Mouse (Mus musculus): ENCODE results near the gene Ermard. TPM values are rescaled to one million over a fixed set of nuclear protein-coding genes. Genes with fewer than 3 reads are reported as not detected.

Ermard gene
- polyA plus RNA-seq, 2 experiments = 59.9 to 93.8 TPM

GRCm38 (mm10) chr17:15120569-15120968 is 79.6 kb downstream of the Ermard start:
- Histone ChIP-seq H3K36me3 (ENCODE audit: control insufficient read depth, insufficient read depth, low read length) (no peaks in the 10 kb centered on the region), H3K27me3 (ENCODE audit: control insufficient read depth, insufficient read depth, low read length) (no peaks in the 10 kb centered on the region), H3K4me2 (replicated peaks; ENCODE audit: low read depth, low read length, severe bottlenecking) (no peak overlapping the region), H3K27ac (replicated peaks; ENCODE audit: low read depth, low read length) (no peak overlapping the region), H3K4me3 (replicated peaks; ENCODE audit: low read length) (no peak overlapping the region), H3K9me3 (ENCODE audit: control insufficient read depth, low read length) (no peaks in the 10 kb centered on the region), H3K9ac (ENCODE audit: low read depth, low read length, severe bottlenecking) (no peak overlapping the region), H3K4me1 (ENCODE audit: control insufficient read depth, insufficient read depth, low read length) (no peaks in the 10 kb centered on the region)
- 84% methylated on average over 6 of the region's 6 CpGs for WGBS
- DNase-seq (ENCODE audit: low spot score) = no peak
- no peak for TF ChIP-seq POLR2A (IDR thresholded peaks at IDR 0.05; ENCODE audit: borderline replicate concordance, extremely low read depth, insufficient read depth, insufficient read length)
- no peak for ATAC-seq (ENCODE audit: low FRiP score, low read depth)

GRCm38 (mm10) chr17:15129630-15130287 is 88.8 kb downstream of the Ermard start:
- H3K27ac ChIP-seq (replicated peaks; ENCODE audit: low read depth, low read length) = no peak overlapping the region
- no peaks in the 10 kb centered on the region for H3K4me1 ChIP-seq (ENCODE audit: control insufficient read depth, insufficient read depth, low read length)
- ATAC-seq (ENCODE audit: low FRiP score, low read depth) = no peak
- no peak overlapping the region for H3K9ac ChIP-seq (ENCODE audit: low read depth, low read length, severe bottlenecking)
- H3K4me3 ChIP-seq (replicated peaks; ENCODE audit: low read length) = no peak overlapping the region
- H3K9me3 ChIP-seq (ENCODE audit: control insufficient read depth, low read length) = no peaks in the 10 kb centered on the region
- 75% methylated on average over 9 of the region's 9 CpGs for WGBS
- H3K27me3 ChIP-seq (ENCODE audit: control insufficient read depth, insufficient read depth, low read length) = no peaks in the 10 kb centered on the region
- H3K4me2 ChIP-seq (replicated peaks; ENCODE audit: low read depth, low read length, severe bottlenecking) = no peak overlapping the region
- no peak for DNase-seq (ENCODE audit: low spot score)
- H3K36me3 ChIP-seq (ENCODE audit: control insufficient read depth, insufficient read depth, low read length) = no peaks in the 10 kb centered on the region
- TF ChIP-seq POLR2A (IDR thresholded peaks at IDR 0.05; ENCODE audit: borderline replicate concordance, extremely low read depth, insufficient read depth, insufficient read length) = no peak

- no peaks in the 10 kb centered on the region for H3K9me3 ChIP-seq (ENCODE audit: control insufficient read depth, low read length)
- ATAC-seq (ENCODE audit: low FRiP score, low read depth) (no peak), DNase-seq (ENCODE audit: low spot score) (no peak)
- no peaks in the 10 kb centered on the region for H3K36me3 ChIP-seq (ENCODE audit: control insufficient read depth, insufficient read depth, low read length)
- H3K9ac ChIP-seq (ENCODE audit: low read depth, low read length, severe bottlenecking) = no peak overlapping the region
- H3K4me3 ChIP-seq (replicated peaks; ENCODE audit: low read length) = no peak overlapping the region
- H3K27me3 ChIP-seq (ENCODE audit: control insufficient read depth, insufficient read depth, low read length) = no peaks in the 10 kb centered on the region
- H3K27ac ChIP-seq (replicated peaks; ENCODE audit: low read depth, low read length) = no peak overlapping the region
- no peak overlapping the region for H3K4me2 ChIP-seq (replicated peaks; ENCODE audit: low read depth, low read length, severe bottlenecking)
- 89% methylated on average over 3 of the region's 3 CpGs for WGBS
- no peaks in the 10 kb centered on the region for H3K4me1 ChIP-seq (ENCODE audit: control insufficient read depth, insufficient read depth, low read length)
- TF ChIP-seq POLR2A (IDR thresholded peaks at IDR 0.05; ENCODE audit: borderline replicate concordance, extremely low read depth, insufficient read depth, insufficient read length) = no peak
These were observed 89.3 kb downstream of the Ermard start for GRCm38 (mm10) chr17:15130288-15130656.

GRCm38 (mm10) chr17:15134905-15135669 is 94.1 kb downstream of the Ermard start:
- H3K27ac ChIP-seq (replicated peaks; ENCODE audit: low read depth, low read length) = no peak overlapping the region
- no peak for TF ChIP-seq POLR2A (IDR thresholded peaks at IDR 0.05; ENCODE audit: borderline replicate concordance, extremely low read depth, insufficient read depth, insufficient read length)
- no peak overlapping the region for H3K4me2 ChIP-seq (replicated peaks; ENCODE audit: low read depth, low read length, severe bottlenecking)
- no peak overlapping the region for H3K9ac ChIP-seq (ENCODE audit: low read depth, low read length, severe bottlenecking)
- no peaks in the 10 kb centered on the region for H3K36me3 ChIP-seq (ENCODE audit: control insufficient read depth, insufficient read depth, low read length)
- WGBS = 81% methylated on average over 12 of the region's 12 CpGs
- H3K27me3 ChIP-seq (ENCODE audit: control insufficient read depth, insufficient read depth, low read length) = no peaks in the 10 kb centered on the region
- H3K4me3 ChIP-seq (replicated peaks; ENCODE audit: low read length) = no peak overlapping the region
- no peaks in the 10 kb centered on the region for H3K9me3 ChIP-seq (ENCODE audit: control insufficient read depth, low read length)
- ATAC-seq (ENCODE audit: low FRiP score, low read depth) = no peak
- DNase-seq (ENCODE audit: low spot score) = no peak
- H3K4me1 ChIP-seq (ENCODE audit: control insufficient read depth, insufficient read depth, low read length) = no peaks in the 10 kb centered on the region

GRCm38 (mm10) chr17:15137443-15137842 is 96.4 kb downstream of the Ermard start:
- no peak for DNase-seq (ENCODE audit: low spot score)
- Histone ChIP-seq H3K9me3 (ENCODE audit: control insufficient read depth, low read length) (no peaks in the 10 kb centered on the region), H3K4me1 (ENCODE audit: control insufficient read depth, insufficient read depth, low read length) (no peaks in the 10 kb centered on the region), H3K4me2 (replicated peaks; ENCODE audit: low read depth, low read length, severe bottlenecking) (no peak overlapping the region), H3K36me3 (ENCODE audit: control insufficient read depth, insufficient read depth, low read length) (no peaks in the 10 kb centered on the region), H3K9ac (ENCODE audit: low read depth, low read length, severe bottlenecking) (no peak overlapping the region), H3K4me3 (replicated peaks; ENCODE audit: low read length) (no peak overlapping the region), H3K27ac (replicated peaks; ENCODE audit: low read depth, low read length) (no peak overlapping the region), H3K27me3 (ENCODE audit: control insufficient read depth, insufficient read depth, low read length) (no peaks in the 10 kb centered on the region)
- TF ChIP-seq POLR2A (IDR thresholded peaks at IDR 0.05; ENCODE audit: borderline replicate concordance, extremely low read depth, insufficient read depth, insufficient read length) = no peak
- 64% methylated on average over 5 of the region's 5 CpGs for WGBS
- ATAC-seq (ENCODE audit: low FRiP score, low read depth) = no peak

Other genes starting within 250 kb of the Ermard start
- 1.9 and 3.0 TPM in 2 replicates for gene Wdr27, start 98.0 kb upstream of the Ermard start, polyA plus RNA-seq (2012; rRNA removed)
- gene Wdr27, start 98.0 kb upstream of the Ermard start, polyA plus RNA-seq (2014; fragmentation: Nextera tagmentation; extraction: Ambion mirVana) = 6.0 and 7.6 TPM in 2 replicates
- 26.2 and 28.3 TPM in 2 replicates for gene 1600012H06Rik, start 98.0 kb upstream of the Ermard start, polyA plus RNA-seq (2012; rRNA removed)
- 37.5 and 39.7 TPM in 2 replicates for gene 1600012H06Rik, start 98.0 kb upstream of the Ermard start, polyA plus RNA-seq (2014; fragmentation: Nextera tagmentation; extraction: Ambion mirVana)
- 84.6 and 114 TPM in 2 replicates for gene Phf10, start 79.9 kb upstream of the Ermard start, polyA plus RNA-seq (2012; rRNA removed)
- 51.4 and 53.6 TPM in 2 replicates for gene Phf10, start 79.9 kb upstream of the Ermard start, polyA plus RNA-seq (2014; fragmentation: Nextera tagmentation; extraction: Ambion mirVana)
- gene 9030025P20Rik, start 62.7 kb upstream of the Ermard start, polyA plus RNA-seq (2012; rRNA removed) = 20.4 and 21.4 TPM in 2 replicates
- 5.1 and 6.8 TPM in 2 replicates for gene 9030025P20Rik, start 62.7 kb upstream of the Ermard start, polyA plus RNA-seq (2014; fragmentation: Nextera tagmentation; extraction: Ambion mirVana)
- 0.54 TPM in 1 of 2 replicates, not detected in the other for gene Gm3417, start 62.4 kb upstream of the Ermard start, polyA plus RNA-seq (2012; rRNA removed)
- not detected in 2 replicates for gene Gm3417, start 62.4 kb upstream of the Ermard start, polyA plus RNA-seq (2014; fragmentation: Nextera tagmentation; extraction: Ambion mirVana)
- gene Gm3435, start 31.0 kb upstream of the Ermard start, polyA plus RNA-seq (2012; rRNA removed) = 4.3 and 5.3 TPM in 2 replicates
- 3.2 and 4.6 TPM in 2 replicates for gene Gm3435, start 31.0 kb upstream of the Ermard start, polyA plus RNA-seq (2014; fragmentation: Nextera tagmentation; extraction: Ambion mirVana)
- 0.10 TPM in 1 of 2 replicates, not detected in the other for gene Tcte3, start 280 bp downstream of the Ermard start, polyA plus RNA-seq (2012; rRNA removed)
- gene Tcte3, start 280 bp downstream of the Ermard start, polyA plus RNA-seq (2014; fragmentation: Nextera tagmentation; extraction: Ambion mirVana) = 1.3 TPM in 1 of 2 replicates, not detected in the other
- 1.00 and 2.6 TPM in 2 replicates for gene Gm3448, start 329 bp downstream of the Ermard start, polyA plus RNA-seq (2012; rRNA removed)
- gene Gm3448, start 329 bp downstream of the Ermard start, polyA plus RNA-seq (2014; fragmentation: Nextera tagmentation; extraction: Ambion mirVana) = 2.1 and 2.7 TPM in 2 replicates

Measured in limb, embryonic 14.5 days (tissue).